Mouse (Mus musculus): ENCODE measurements at regions not wholly inside any gene's neighbourhood (a gene's known extent, or its start where the extent isn't known, plus 50 kb on each side); places are given as distances from the start of the nearest gene placed in this dataset.
A peak's percentile ranks its signal among the peaks of the same experiment; 100 is the strongest.

DNA sequence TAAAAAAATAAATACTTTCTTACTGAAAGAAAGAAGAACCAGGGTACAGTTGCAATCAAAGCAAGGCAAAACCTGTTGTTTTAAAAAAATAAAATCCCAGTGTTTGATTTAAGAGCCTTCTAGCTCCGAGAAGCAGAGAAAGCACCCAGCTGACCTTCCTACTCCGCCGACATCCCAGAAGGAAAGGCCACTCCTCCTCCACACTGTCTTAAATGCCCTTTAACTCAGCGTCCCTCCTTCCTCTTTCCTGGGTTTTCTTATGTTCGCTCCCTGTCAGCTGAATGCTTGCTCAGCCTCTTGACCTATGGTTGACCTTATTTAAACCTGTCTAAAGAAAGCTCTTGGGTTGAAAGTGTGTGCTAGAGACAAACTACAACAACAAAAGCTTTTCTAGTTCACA, 79.1 kb downstream of the Sptssa start:
- WGBS, result 10% methylated on average over 5 of the region's 5 CpGs
- Histone ChIP-seq H3K27me3 (replicated peaks; ENCODE audit: control insufficient read depth, insufficient read depth, low read length) (no peaks in the 10 kb centered on the region), H3K4me1 (replicated peaks; ENCODE audit: control insufficient read depth, insufficient read depth, low read length) (no peaks in the 10 kb centered on the region), H3K9me3 (ENCODE audit: control insufficient read depth, low read length) (no peaks in the 10 kb centered on the region; the same call in 1 of the 2 replicates), H3K9ac (ENCODE audit: low read length) (no peak overlapping the region), H3K4me3 (ENCODE audit: low read depth, low read length) (no peak overlapping the region), H3K27ac (ENCODE audit: low read depth) (no peak overlapping the region), H3K36me3 (ENCODE audit: control insufficient read depth, insufficient read depth, low read length) (no peaks in the 10 kb centered on the region), H3K4me2 (ENCODE audit: low read length) (no peak overlapping the region)
- DNase-seq (ENCODE audit: low spot score) (no peak), ATAC-seq (replicated peaks; ENCODE audit: low FRiP score, low TSS enrichment, low read depth) (no peak)

DNA sequence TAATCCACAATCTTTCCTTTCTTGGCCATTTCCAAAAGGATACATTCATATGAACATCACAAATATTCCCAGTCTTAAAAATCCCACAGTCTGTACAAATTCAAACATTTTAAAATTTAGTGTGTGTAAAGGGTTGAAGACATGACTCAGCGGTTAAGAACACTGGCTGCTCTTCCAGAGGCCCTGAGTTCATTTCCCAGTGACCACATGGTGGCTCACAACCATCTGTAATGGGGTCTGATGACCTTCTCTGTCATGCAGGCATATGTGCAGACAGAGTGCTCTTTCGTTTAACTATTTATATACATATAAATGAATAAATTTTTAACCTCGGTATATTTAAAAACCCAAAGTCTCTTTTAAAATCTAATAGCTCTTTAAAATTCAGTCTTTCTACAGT, 79.6 kb downstream of the Sptssa start:
- no peak for ATAC-seq (replicated peaks; ENCODE audit: low FRiP score, low TSS enrichment, low read depth)
- Histone ChIP-seq H3K4me3 (ENCODE audit: low read depth, low read length) (no peak overlapping the region), H3K27ac (ENCODE audit: low read depth) (no peak overlapping the region), H3K27me3 (replicated peaks; ENCODE audit: control insufficient read depth, insufficient read depth, low read length) (no peaks in the 10 kb centered on the region), H3K4me2 (ENCODE audit: low read length) (no peak overlapping the region), H3K9ac (ENCODE audit: low read length) (no peak overlapping the region), H3K4me1 (replicated peaks; ENCODE audit: control insufficient read depth, insufficient read depth, low read length) (no peaks in the 10 kb centered on the region), H3K9me3 (ENCODE audit: control insufficient read depth, low read length) (peaks cover under 1% of the 10 kb centered on the region; the same call in 1 of the 2 replicates), H3K36me3 (ENCODE audit: control insufficient read depth, insufficient read depth, low read length) (no peaks in the 10 kb centered on the region)
- 46% methylated on average over 3 of the region's 3 CpGs for WGBS
- no peak for DNase-seq (ENCODE audit: low spot score)

DNA sequence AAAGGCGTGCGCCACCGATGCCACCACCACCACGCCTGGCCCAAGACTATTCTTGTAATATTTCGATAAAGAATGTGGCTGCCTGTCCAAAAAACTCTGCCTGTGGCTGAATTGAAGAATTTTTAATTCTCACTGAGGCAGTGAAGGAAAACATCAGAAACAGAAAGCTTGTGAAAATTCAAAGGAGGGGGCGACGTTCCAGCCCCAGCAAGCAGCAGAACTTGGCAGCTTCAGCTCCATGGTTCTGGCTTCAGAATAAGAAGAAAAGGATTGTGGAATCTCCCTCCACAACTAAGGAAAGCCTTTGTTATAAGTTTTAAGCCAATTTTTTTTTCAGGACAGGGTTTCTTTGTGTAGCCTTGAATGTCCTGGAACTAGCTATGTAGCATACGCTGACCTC, 83.5 kb downstream of the Sptssa start:
- no peaks in the 10 kb centered on the region for H3K27me3 ChIP-seq (replicated peaks; ENCODE audit: control insufficient read depth, insufficient read depth, low read length)
- H3K9ac ChIP-seq (ENCODE audit: low read length), result no peak overlapping the region
- no peak overlapping the region for H3K4me3 ChIP-seq (ENCODE audit: low read depth, low read length)
- H3K36me3 ChIP-seq (ENCODE audit: control insufficient read depth, insufficient read depth, low read length), result no peaks in the 10 kb centered on the region
- no peak for ATAC-seq (replicated peaks; ENCODE audit: low FRiP score, low TSS enrichment, low read depth)
- no peak overlapping the region for H3K27ac ChIP-seq (ENCODE audit: low read depth)
- 0 out of 2 replicates have a peak, but pooled peaks cover 2% of the 10 kb centered on the region for H3K9me3 ChIP-seq (ENCODE audit: control insufficient read depth, low read length)
- WGBS, result 96% methylated on average over 8 of the region's 8 CpGs
- no peak overlapping the region for H3K4me2 ChIP-seq (ENCODE audit: low read length)
- no peak for DNase-seq (ENCODE audit: low spot score)
- H3K4me1 ChIP-seq (replicated peaks; ENCODE audit: control insufficient read depth, insufficient read depth, low read length), result no peaks in the 10 kb centered on the region

DNA sequence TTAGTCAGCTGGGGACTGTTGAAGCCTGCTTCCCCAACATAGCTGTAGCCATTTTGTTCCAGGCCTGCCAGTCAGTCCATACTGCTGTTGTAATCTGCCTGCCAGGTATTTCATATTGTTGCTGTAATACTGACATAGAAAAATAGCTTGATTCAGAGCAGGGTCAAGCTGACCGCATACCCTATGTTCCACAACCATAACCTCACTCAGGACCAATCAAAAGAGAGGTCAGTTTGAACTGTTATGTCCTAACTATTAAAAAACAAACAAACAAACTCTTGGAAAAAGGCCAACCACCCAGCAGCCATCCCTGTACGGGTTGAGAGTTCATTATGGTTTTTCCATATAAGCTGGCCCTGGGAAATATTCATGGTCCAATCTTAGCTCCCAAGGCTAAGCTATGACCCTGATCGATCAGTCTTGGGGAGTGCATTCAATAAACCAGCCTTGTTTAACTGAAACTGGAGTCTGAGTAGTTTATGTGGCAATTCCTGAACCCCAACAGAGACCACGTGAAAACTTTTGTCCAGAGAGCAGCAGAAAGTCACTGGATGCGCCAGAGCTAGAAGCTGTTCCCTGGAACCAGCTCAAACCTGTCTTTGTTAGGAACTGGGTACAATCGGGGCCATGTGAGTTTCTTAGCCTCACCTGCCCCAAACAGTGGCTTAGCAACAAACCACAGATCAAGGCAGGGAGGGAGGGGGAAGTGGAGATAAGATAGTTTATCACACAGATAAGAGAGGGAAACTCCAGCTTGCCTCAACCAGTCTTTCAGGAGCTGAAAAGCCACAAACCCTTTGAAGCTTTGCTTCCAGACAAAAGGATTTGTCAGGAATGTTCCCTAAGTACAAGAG, 88.1 kb downstream of the Sptssa start:
- no peak overlapping the region for H3K4me3 ChIP-seq (ENCODE audit: low read depth, low read length)
- WGBS, result 67% methylated on average over 6 of the region's 6 CpGs
- H3K27me3 ChIP-seq (replicated peaks; ENCODE audit: control insufficient read depth, insufficient read depth, low read length), result no peaks in the 10 kb centered on the region
- H3K36me3 ChIP-seq (ENCODE audit: control insufficient read depth, insufficient read depth, low read length), result no peaks in the 10 kb centered on the region
- H3K9ac ChIP-seq (ENCODE audit: low read length), result no peak overlapping the region
- H3K4me2 ChIP-seq (ENCODE audit: low read length), result no peak overlapping the region
- ATAC-seq (replicated peaks; ENCODE audit: low FRiP score, low TSS enrichment, low read depth), result peak; percentile 50; the same call in 1 of the 2 replicates
- H3K4me1 ChIP-seq (replicated peaks; ENCODE audit: control insufficient read depth, insufficient read depth, low read length), result no peaks in the 10 kb centered on the region
- no peak for DNase-seq (ENCODE audit: low spot score)
- no peak overlapping the region for H3K27ac ChIP-seq (ENCODE audit: low read depth)
- H3K9me3 ChIP-seq (ENCODE audit: control insufficient read depth, low read length), result 0 out of 2 replicates have a peak, but pooled peaks cover 2% of the 10 kb centered on the region

DNA sequence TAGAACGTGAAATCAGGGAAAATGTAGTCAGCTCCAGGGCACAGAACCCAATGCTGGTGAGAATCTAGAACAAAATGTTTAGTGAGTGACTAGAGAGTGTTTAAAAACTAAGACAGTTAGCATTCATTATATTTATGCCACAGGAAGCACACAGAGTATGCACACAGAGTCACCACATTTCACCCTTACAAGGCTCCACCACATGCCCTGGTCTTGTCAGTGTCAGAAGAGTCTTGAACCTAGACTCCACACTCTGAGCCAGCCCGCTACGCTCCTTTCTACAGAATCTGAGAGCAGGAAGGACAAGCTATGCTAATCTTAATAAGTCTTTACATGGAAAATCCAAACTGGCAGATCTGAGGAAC, 89.0 kb downstream of the Sptssa start:
- Histone ChIP-seq H3K27ac (ENCODE audit: low read depth) (no peak overlapping the region), H3K9ac (ENCODE audit: low read length) (no peak overlapping the region), H3K9me3 (ENCODE audit: control insufficient read depth, low read length) (0 out of 2 replicates have a peak, but pooled peaks cover 2% of the 10 kb centered on the region), H3K4me3 (ENCODE audit: low read depth, low read length) (no peak overlapping the region), H3K36me3 (ENCODE audit: control insufficient read depth, insufficient read depth, low read length) (no peaks in the 10 kb centered on the region), H3K4me2 (ENCODE audit: low read length) (no peak overlapping the region), H3K27me3 (replicated peaks; ENCODE audit: control insufficient read depth, insufficient read depth, low read length) (no peaks in the 10 kb centered on the region), H3K4me1 (replicated peaks; ENCODE audit: control insufficient read depth, insufficient read depth, low read length) (no peaks in the 10 kb centered on the region)
- 77% methylated on average over 3 of the region's 3 CpGs for WGBS
- DNase-seq (ENCODE audit: low spot score) (no peak), ATAC-seq (replicated peaks; ENCODE audit: low FRiP score, low TSS enrichment, low read depth) (no peak)

DNA sequence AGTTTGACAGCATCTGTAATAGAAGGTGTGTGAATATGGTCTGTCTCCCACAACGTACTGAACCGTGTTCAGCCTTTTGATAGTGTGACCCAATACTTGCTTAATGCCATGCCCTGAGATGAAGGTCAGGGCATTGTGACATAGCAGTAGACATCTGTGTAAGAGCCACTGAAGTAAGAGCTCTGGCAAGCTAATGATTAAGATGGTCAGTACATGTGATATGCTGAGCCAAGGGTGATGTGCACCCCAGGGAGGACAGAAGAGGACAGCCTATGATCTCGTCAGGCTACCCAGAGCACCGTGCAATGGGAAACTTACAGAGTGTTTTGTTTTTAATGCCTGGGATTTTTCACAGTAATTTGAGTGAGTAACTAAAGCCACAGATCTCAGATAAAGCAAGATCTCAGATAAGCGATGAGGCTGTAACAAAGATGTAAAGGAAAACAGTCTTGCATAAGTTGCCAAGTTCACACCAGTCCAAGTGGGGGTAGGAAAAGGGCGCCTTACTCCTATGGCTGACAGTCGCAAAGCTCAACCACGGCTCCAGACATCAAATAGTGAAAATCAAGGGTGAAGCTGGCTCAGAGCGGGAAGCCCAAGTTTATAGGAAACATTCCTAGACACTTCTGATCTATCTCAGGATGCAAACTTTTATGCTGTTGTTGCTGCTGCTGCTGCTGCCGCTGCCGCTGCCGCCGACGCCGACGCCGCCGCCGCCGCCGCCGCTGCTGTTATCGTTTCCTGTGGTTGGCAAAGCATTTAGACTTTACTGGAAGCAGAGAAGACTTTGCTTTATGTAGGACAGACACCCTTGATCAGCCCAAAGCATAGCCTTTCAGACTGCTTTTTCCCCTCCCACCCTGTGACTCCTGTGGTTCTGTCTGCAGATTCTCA, 89.6 kb downstream of the Sptssa start:
- Histone ChIP-seq H3K9ac (ENCODE audit: low read length) (no peak overlapping the region), H3K4me3 (ENCODE audit: low read depth, low read length) (no peak overlapping the region), H3K36me3 (ENCODE audit: control insufficient read depth, insufficient read depth, low read length) (no peaks in the 10 kb centered on the region), H3K9me3 (ENCODE audit: control insufficient read depth, low read length) (0 out of 2 replicates have a peak, but pooled peaks cover 1% of the 10 kb centered on the region), H3K27ac (ENCODE audit: low read depth) (no peak overlapping the region), H3K4me2 (ENCODE audit: low read length) (no peak overlapping the region), H3K4me1 (replicated peaks; ENCODE audit: control insufficient read depth, insufficient read depth, low read length) (no peaks in the 10 kb centered on the region), H3K27me3 (replicated peaks; ENCODE audit: control insufficient read depth, insufficient read depth, low read length) (no peaks in the 10 kb centered on the region)
- ATAC-seq (replicated peaks; ENCODE audit: low FRiP score, low TSS enrichment, low read depth) (no peak), DNase-seq (ENCODE audit: low spot score) (no peak)
- WGBS, result 89% methylated on average over 23 of the region's 23 CpGs

DNA sequence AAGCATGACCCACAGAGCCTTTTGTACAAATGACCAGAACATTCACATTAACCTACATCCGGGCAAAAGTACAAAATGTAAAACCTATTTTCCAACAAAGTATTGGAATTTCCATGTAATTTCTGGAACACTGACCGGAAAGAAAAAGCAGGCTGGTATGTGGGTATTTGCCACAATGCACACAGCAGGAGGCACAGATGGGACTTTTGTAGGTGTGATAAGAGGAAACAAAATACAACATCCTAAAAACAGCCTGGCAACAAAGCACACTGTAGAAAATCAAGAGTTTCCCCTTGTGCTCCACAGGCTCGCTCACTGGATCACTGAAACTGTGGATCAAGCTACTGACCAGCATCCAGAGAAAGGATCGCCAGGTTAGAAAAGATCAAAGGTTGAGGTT, 94.4 kb downstream of the Sptssa start:
- 93% methylated on average over 4 of the region's 4 CpGs for WGBS
- H3K36me3 ChIP-seq (ENCODE audit: control insufficient read depth, insufficient read depth, low read length), result no peaks in the 10 kb centered on the region
- ATAC-seq (replicated peaks; ENCODE audit: low FRiP score, low TSS enrichment, low read depth) (no peak), DNase-seq (ENCODE audit: low spot score) (no peak)
- H3K9ac ChIP-seq (ENCODE audit: low read length), result no peak overlapping the region
- no peaks in the 10 kb centered on the region for H3K4me1 ChIP-seq (replicated peaks; ENCODE audit: control insufficient read depth, insufficient read depth, low read length)
- H3K9me3 ChIP-seq (ENCODE audit: control insufficient read depth, low read length), result no peaks in the 10 kb centered on the region
- no peak overlapping the region for H3K4me3 ChIP-seq (ENCODE audit: low read depth, low read length)
- no peak overlapping the region for H3K27ac ChIP-seq (ENCODE audit: low read depth)
- H3K4me2 ChIP-seq (ENCODE audit: low read length), result no peak overlapping the region
- H3K27me3 ChIP-seq (replicated peaks; ENCODE audit: control insufficient read depth, insufficient read depth, low read length), result no peaks in the 10 kb centered on the region

DNA sequence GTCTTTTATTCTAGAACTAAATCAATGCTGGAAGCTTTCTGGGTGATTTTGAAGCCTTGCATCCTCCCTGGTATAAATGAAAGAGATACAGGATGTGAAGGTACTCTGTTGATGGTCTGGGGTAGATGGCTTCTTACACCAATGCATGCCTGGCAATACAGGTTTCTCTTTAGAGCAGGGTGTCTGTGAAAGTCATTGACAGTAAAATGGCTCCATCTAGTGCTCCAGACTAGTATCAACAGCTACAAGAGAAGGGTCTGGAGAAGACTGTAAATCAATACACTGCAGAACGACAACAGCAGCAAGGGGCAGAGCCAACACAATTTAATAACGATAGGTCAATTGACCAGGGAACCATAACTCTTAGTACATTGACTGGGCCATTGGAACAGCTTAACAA, 98.3 kb downstream of the Sptssa start:
- Histone ChIP-seq H3K9me3 (ENCODE audit: control insufficient read depth, low read length) (no peaks in the 10 kb centered on the region), H3K4me2 (ENCODE audit: low read length) (no peak overlapping the region), H3K27me3 (replicated peaks; ENCODE audit: control insufficient read depth, insufficient read depth, low read length) (no peaks in the 10 kb centered on the region), H3K4me3 (ENCODE audit: low read depth, low read length) (no peak overlapping the region), H3K36me3 (ENCODE audit: control insufficient read depth, insufficient read depth, low read length) (no peaks in the 10 kb centered on the region), H3K4me1 (replicated peaks; ENCODE audit: control insufficient read depth, insufficient read depth, low read length) (no peaks in the 10 kb centered on the region), H3K27ac (ENCODE audit: low read depth) (no peak overlapping the region), H3K9ac (ENCODE audit: low read length) (no peak overlapping the region)
- DNase-seq (ENCODE audit: low spot score) (no peak), ATAC-seq (replicated peaks; ENCODE audit: low FRiP score, low TSS enrichment, low read depth) (no peak)
- WGBS, result 29% methylated on average over 2 of the region's 2 CpGs
